Mouse (Mus musculus) neutrophil, adult 59 days (primary cell): Measurements from ENCODE around the gene Smarcc1. TPM values are rescaled to one million over a fixed set of nuclear protein-coding genes. Genes with fewer than 3 reads are reported as not detected.

Source experiments
- total RNA-seq, 2 experiments: library from RNA; stranded (reverse); gene quantifications; 1 replicate in 1 of 2; 2 replicates in 1 of 2; pipeline ENCODE4 v1.2.4; 2023

Smarcc1 gene
- 10 to 100 TPM; 31.2 to 37.5 TPM for total RNA-seq

GRCm38 (mm10) chr9:110116977-110117778 lies at the start of gene Smarcc1:
Smarcc1 (plus strand) TSS chr9:110117708.

DNA sequence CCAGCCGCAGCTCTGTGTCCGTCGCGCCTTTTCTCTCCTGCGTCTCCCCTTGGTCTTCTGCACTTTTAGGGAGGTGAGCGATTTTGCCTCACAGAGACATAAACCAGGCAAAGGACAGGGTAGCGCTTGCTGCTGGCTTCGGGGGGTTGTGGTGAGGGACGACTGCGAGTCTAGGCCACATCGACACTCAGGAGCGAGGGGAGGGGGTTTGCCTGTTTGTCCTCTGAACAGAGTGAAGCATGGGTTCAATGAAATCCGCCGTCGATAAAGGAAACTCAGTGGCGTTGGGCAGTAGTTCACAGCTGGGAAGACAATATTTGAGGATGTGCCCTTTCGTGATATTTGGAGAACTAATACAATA lies 251 bp downstream of the Smarcc1 start, which contains the start of gene Dhx30:
Gene Dhx30 (minus strand): TSS at position 52 of the 361 bp plus-strand sequence.

GRCm38 (mm10) chr9:110243221-110243833 lies 125.8 kb downstream of the Smarcc1 start, which contains the start of gene Cspg5:
Cspg5 (plus strand) TSS chr9:110243783.

Other genes with a start within 250 kb of the Smarcc1 start
- gene Cdc25a, start 242.1 kb upstream of the Smarcc1 start, total RNA-seq, result 10 to 100 TPM; 28.5 to 29.9 TPM
- 10 to 100 TPM; 88.8 to 93.6 TPM for gene Map4, start 186.2 kb upstream of the Smarcc1 start, total RNA-seq
- 10 to 100 TPM; 27.7 to 34.9 TPM for gene Dhx30, start 122 bp downstream of the Smarcc1 start, total RNA-seq
- gene Cspg5, start 126.1 kb downstream of the Smarcc1 start, total RNA-seq, result under 1 TPM; 0.15 to 0.51 TPM
- gene Elp6, start 187.5 kb downstream of the Smarcc1 start, total RNA-seq, result 1 to 10 TPM; 3.0 to 6.0 TPM
- 10 to 100 TPM; 31.0 to 33.9 TPM for gene Scap, start 215.6 kb downstream of the Smarcc1 start, total RNA-seq